Mouse (Mus musculus): ENCODE measurements around the gene Zbtb37. TPM values are rescaled to one million over a fixed set of nuclear protein-coding genes. Genes with fewer than 3 reads are reported as not detected.

The Zbtb37 gene
- total and polyA plus RNA-seq, 2 experiments from 2014 or later: 5.0 to 5.6 TPM

DNA sequence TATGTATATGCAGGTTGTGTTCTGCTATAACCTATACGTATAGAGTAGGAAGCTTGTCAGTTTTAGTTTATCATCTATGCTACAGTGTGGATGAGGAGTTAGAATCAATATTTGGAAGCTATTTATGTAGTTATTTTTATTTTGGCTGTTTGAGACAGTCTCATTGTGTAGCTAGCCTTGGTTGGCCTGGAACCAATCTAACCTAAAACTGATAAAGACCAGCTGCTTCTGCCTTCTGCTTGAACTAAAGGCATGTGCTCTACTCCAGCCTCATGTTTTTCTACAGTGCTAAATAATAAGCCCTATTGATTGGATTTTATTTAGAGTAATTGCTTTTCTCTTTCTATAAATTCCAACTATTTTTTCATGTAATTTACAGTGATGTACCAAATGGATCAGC is 67.4 kb downstream of the Zbtb37 start:
- H3K4me3 ChIP-seq (ENCODE audit: low read depth, low read length): no peak overlapping the region
- DNase-seq (ENCODE audit: low spot score) (no peak), ATAC-seq (ENCODE audit: insufficient read depth, low read depth) (no peak)
- H3K4me1 ChIP-seq (ENCODE audit: control insufficient read depth, insufficient read depth): no peaks in the 10 kb centered on the region
- H3K9me3 ChIP-seq (replicated peaks; ENCODE audit: control insufficient read depth, low read length): no peaks in the 10 kb centered on the region
- H3K4me2 ChIP-seq (ENCODE audit: low read depth, low read length): no peak overlapping the region
- H3K36me3 ChIP-seq (replicated peaks; ENCODE audit: control insufficient read depth, insufficient read depth, low read length): peaks cover 79% of the 10 kb centered on the region
- no peak overlapping the region for H3K9ac ChIP-seq (replicated peaks; ENCODE audit: low read depth, low read length)
- no peak overlapping the region for H3K27ac ChIP-seq (ENCODE audit: low read depth)
- no peak for TF ChIP-seq EP300 (IDR thresholded peaks at IDR 0.05; ENCODE audit: low read depth)
- TF ChIP-seq CTCF (IDR thresholded peaks at IDR 0.05; ENCODE audit: low read depth): no peak
- H3K27me3 ChIP-seq (ENCODE audit: control insufficient read depth, insufficient read depth, low read length): no peaks in the 10 kb centered on the region
- WGBS: 85% methylated on average over 1 of the region's 1 CpGs

DNA sequence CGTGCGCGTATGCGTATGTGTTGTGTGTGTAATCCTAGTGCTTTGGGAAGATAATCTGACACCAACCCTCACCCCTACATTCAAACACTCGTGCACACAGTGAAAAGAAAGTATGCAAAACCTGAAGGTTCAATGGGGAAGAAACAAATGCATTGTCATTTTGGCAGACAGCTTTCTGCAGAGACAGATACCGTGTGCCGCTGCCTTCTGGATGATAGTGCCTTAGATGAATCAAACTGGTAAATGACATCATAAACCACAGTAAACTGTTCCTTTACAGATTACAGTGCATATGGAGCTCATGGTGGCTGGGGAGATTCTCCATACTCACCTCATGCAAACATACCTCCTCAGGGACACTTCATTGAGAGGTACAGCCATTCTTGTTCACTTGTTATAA is 71.5 kb downstream of the Zbtb37 start:
- TF ChIP-seq EP300 (IDR thresholded peaks at IDR 0.05; ENCODE audit: low read depth) (no peak), CTCF (IDR thresholded peaks at IDR 0.05; ENCODE audit: low read depth) (no peak)
- 93% methylated on average over 7 of the region's 7 CpGs for WGBS
- DNase-seq (ENCODE audit: low spot score): no peak
- no peaks in the 10 kb centered on the region for H3K27me3 ChIP-seq (ENCODE audit: control insufficient read depth, insufficient read depth, low read length)
- H3K9me3 ChIP-seq (replicated peaks; ENCODE audit: control insufficient read depth, low read length): no peaks in the 10 kb centered on the region
- peaks cover 84% of the 10 kb centered on the region for H3K36me3 ChIP-seq (replicated peaks; ENCODE audit: control insufficient read depth, insufficient read depth, low read length)
- no peak overlapping the region for H3K9ac ChIP-seq (replicated peaks; ENCODE audit: low read depth, low read length)
- H3K4me1 ChIP-seq (ENCODE audit: control insufficient read depth, insufficient read depth): no peaks in the 10 kb centered on the region
- no peak overlapping the region for H3K4me2 ChIP-seq (ENCODE audit: low read depth, low read length)
- no peak for ATAC-seq (ENCODE audit: insufficient read depth, low read depth)
- no peak overlapping the region for H3K27ac ChIP-seq (ENCODE audit: low read depth)
- H3K4me3 ChIP-seq (ENCODE audit: low read depth, low read length): no peak overlapping the region

Other genes starting within 250 kb of the Zbtb37 start
- gene Rabgap1l, start 241.6 kb downstream of the Zbtb37 start, total RNA-seq (2014; rRNA removed; ENCODE audit: low replicate concordance): 71.4 and 89.9 TPM in 2 replicates
- 115 and 123 TPM in 2 replicates for gene Rabgap1l, start 241.6 kb downstream of the Zbtb37 start, polyA plus RNA-seq (2015; fragmentation: Nextera tagmentation; extraction: Ambion mirVana)
- 22.5 and 32.6 TPM in 2 replicates for gene Rc3h1, start 128.4 kb downstream of the Zbtb37 start, total RNA-seq (2014; rRNA removed; ENCODE audit: low replicate concordance)
- 4.7 and 4.9 TPM in 2 replicates for gene Rc3h1, start 128.4 kb downstream of the Zbtb37 start, polyA plus RNA-seq (2015; fragmentation: Nextera tagmentation; extraction: Ambion mirVana)
- 0.53 and 1.3 TPM in 2 replicates for gene Serpinc1, start 56.3 kb downstream of the Zbtb37 start, total RNA-seq (2014; rRNA removed; ENCODE audit: low replicate concordance)
- gene Serpinc1, start 56.3 kb downstream of the Zbtb37 start, polyA plus RNA-seq (2015; fragmentation: Nextera tagmentation; extraction: Ambion mirVana): 1.5 and 1.6 TPM in 2 replicates
- gene Dars2, start 35.8 kb upstream of the Zbtb37 start, total RNA-seq (2014; rRNA removed; ENCODE audit: low replicate concordance): 16.3 and 18.6 TPM in 2 replicates
- 17.4 and 19.8 TPM in 2 replicates for gene Dars2, start 35.8 kb upstream of the Zbtb37 start, polyA plus RNA-seq (2015; fragmentation: Nextera tagmentation; extraction: Ambion mirVana)
- 0.69 and 5.3 TPM in 2 replicates for gene Cenpl, start 35.9 kb upstream of the Zbtb37 start, total RNA-seq (2014; rRNA removed; ENCODE audit: low replicate concordance)
- 6.9 and 7.3 TPM in 2 replicates for gene Cenpl, start 35.9 kb upstream of the Zbtb37 start, polyA plus RNA-seq (2015; fragmentation: Nextera tagmentation; extraction: Ambion mirVana)
- gene Klhl20, start 96.7 kb upstream of the Zbtb37 start, total RNA-seq (2014; rRNA removed; ENCODE audit: low replicate concordance): 9.8 and 11.1 TPM in 2 replicates
- gene Klhl20, start 96.7 kb upstream of the Zbtb37 start, polyA plus RNA-seq (2015; fragmentation: Nextera tagmentation; extraction: Ambion mirVana): 7.0 and 8.0 TPM in 2 replicates
- gene Ankrd45, start 107.8 kb upstream of the Zbtb37 start, total RNA-seq (2014; rRNA removed; ENCODE audit: low replicate concordance): 5.1 and 5.9 TPM in 2 replicates
- 2.6 and 3.0 TPM in 2 replicates for gene Ankrd45, start 107.8 kb upstream of the Zbtb37 start, polyA plus RNA-seq (2015; fragmentation: Nextera tagmentation; extraction: Ambion mirVana)
- not detected in 2 replicates for gene Tex50, start 124.5 kb upstream of the Zbtb37 start, total RNA-seq (2014; rRNA removed; ENCODE audit: low replicate concordance)
- not detected in 2 replicates for gene Tex50, start 124.5 kb upstream of the Zbtb37 start, polyA plus RNA-seq (2015; fragmentation: Nextera tagmentation; extraction: Ambion mirVana)
- gene Prdx6, start 216.4 kb upstream of the Zbtb37 start, total RNA-seq (2014; rRNA removed; ENCODE audit: low replicate concordance): 195 and 219 TPM in 2 replicates
- 311 and 322 TPM in 2 replicates for gene Prdx6, start 216.4 kb upstream of the Zbtb37 start, polyA plus RNA-seq (2015; fragmentation: Nextera tagmentation; extraction: Ambion mirVana)